ENCODE assay signal across 8 mouse cellular contexts in genomic region chrX:7728922-7729265, GRCm38 (mm10). TPM values are rescaled to one million over a fixed set of nuclear protein-coding genes. Genes with fewer than 3 reads are reported as not detected.
A peak's percentile ranks its signal among the peaks of the same experiment; 100 is the strongest.
DNase-seq lines count a peak whose midpoint lies in the region; ATAC-seq and TF ChIP-seq lines count a peak whose summit lies in the region.

No protein-coding gene starts in this region.

- H3K79me2 ChIP-seq in myocyte (ENCODE audit: control insufficient read depth, insufficient read depth), result no peaks in the 10 kb centered on the region

- H3K4me2 ChIP-seq in embryonic facial prominence, embryonic 11.5 days (ENCODE audit: low read depth, low read length), result peak overlapping the region; percentile 40
- H3K4me2 ChIP-seq in hindbrain, postnatal 0 days (ENCODE audit: low read depth, low read length), result peak overlapping the region; percentile 55
- H3K4me2 ChIP-seq in myocyte (ENCODE audit: low read depth), result peak overlapping the region; percentile 53

- 28% methylated on average over 4 of the region's 4 CpGs for WGBS in embryonic facial prominence, embryonic 11.5 days
- 43% methylated on average over 4 of the region's 4 CpGs for WGBS in hindbrain, postnatal 0 days

- H3K4me1 ChIP-seq in embryonic facial prominence, embryonic 11.5 days (ENCODE audit: control insufficient read depth, insufficient read depth, low read length), result no peaks in the 10 kb centered on the region
- no peaks in the 10 kb centered on the region for H3K4me1 ChIP-seq in hindbrain, postnatal 0 days (ENCODE audit: insufficient read depth, low read length)

- peak overlapping the region; percentile 55 for H3K4me3 ChIP-seq in layer of hippocampus, adult 2 months
- H3K4me3 ChIP-seq in embryonic facial prominence, embryonic 11.5 days (ENCODE audit: low read depth, low read length), result peak overlapping the region; percentile 41
- peak overlapping the region; percentile 42 for H3K4me3 ChIP-seq in hindbrain, postnatal 0 days (ENCODE audit: low read length)
- H3K4me3 ChIP-seq in myocyte, result peak overlapping the region; percentile 33

- no peak for TF ChIP-seq POLR2A in myocyte (IDR thresholded peaks at IDR 0.05; ENCODE audit: insufficient read length, low read depth)

- H3K27me3 ChIP-seq in embryonic facial prominence, embryonic 11.5 days (ENCODE audit: control insufficient read depth, insufficient read depth, low read length), result no peaks in the 10 kb centered on the region
- H3K27me3 ChIP-seq in hindbrain, postnatal 0 days (ENCODE audit: insufficient read depth, low read length), result no peaks in the 10 kb centered on the region
- H3K27me3 ChIP-seq in myocyte (ENCODE audit: control insufficient read depth, insufficient read depth, insufficient read length), result no peaks in the 10 kb centered on the region

- no peaks in the 10 kb centered on the region for H3K36me3 ChIP-seq in embryonic facial prominence, embryonic 11.5 days (replicated peaks; ENCODE audit: control insufficient read depth, insufficient read depth, low read depth, low read length)
- H3K36me3 ChIP-seq in hindbrain, postnatal 0 days (ENCODE audit: insufficient read depth, low read length), result no peaks in the 10 kb centered on the region
- no peaks in the 10 kb centered on the region for H3K36me3 ChIP-seq in myocyte (ENCODE audit: control insufficient read depth, insufficient read depth)

- H3ac ChIP-seq in myocyte (ENCODE audit: control insufficient read depth, insufficient read length), result no peak overlapping the region

- DNase-seq in layer of hippocampus, adult 2 months (ENCODE audit: low spot score in 2 of 2), result no peak
- DNase-seq in layer of hippocampus, adult 11-12 months (ENCODE audit: low spot score), result no peak
- no peak for DNase-seq in embryonic facial prominence, embryonic 11.5 days (ENCODE audit: low spot score)
- no peak for DNase-seq in hindbrain, postnatal 0 days (ENCODE audit: low spot score)
- no peak for DNase-seq in layer of hippocampus, postnatal 36 days
- no peak for DNase-seq in kidney, adult 9 months

- no peak; the same call in 1 of the 2 replicates for ATAC-seq in embryonic facial prominence, embryonic 11.5 days (replicated peaks; ENCODE audit: insufficient number of reproducible peaks, low FRiP score, low TSS enrichment, low read depth)
- no peak; the same call in 1 of the 2 replicates for ATAC-seq in hindbrain, postnatal 0 days
- no peak for ATAC-seq in erythroid progenitor cell, adult 5-6 weeks (replicated peaks; ENCODE audit: low FRiP score, poor library complexity, severe bottlenecking)

- peak overlapping the region; percentile 54 for H3K9ac ChIP-seq in embryonic facial prominence, embryonic 11.5 days (replicated peaks; ENCODE audit: low read length)
- peak overlapping the region; percentile 43 for H3K9ac ChIP-seq in hindbrain, postnatal 0 days (replicated peaks; ENCODE audit: low read length)

- TF ChIP-seq CTCF in layer of hippocampus, adult 2 months (conservative IDR thresholded peaks at IDR 0.05), result no peak
- TF ChIP-seq CTCF in hindbrain, postnatal 0 days (IDR thresholded peaks at IDR 0.05; ENCODE audit: low read depth), result no peak

- H3K9me3 ChIP-seq in embryonic facial prominence, embryonic 11.5 days (replicated peaks; ENCODE audit: control insufficient read depth, low read length), result no peaks in the 10 kb centered on the region
- no peaks in the 10 kb centered on the region for H3K9me3 ChIP-seq in hindbrain, postnatal 0 days (ENCODE audit: low read length)

- H3K27ac ChIP-seq in layer of hippocampus, adult 2 months, result peak overlapping the region; percentile 87
- H3K27ac ChIP-seq in embryonic facial prominence, embryonic 11.5 days (replicated peaks; ENCODE audit: low read depth, low read length), result no peak overlapping the region
- peak overlapping the region; percentile 76 for H3K27ac ChIP-seq in hindbrain, postnatal 0 days

TF ChIP-seq in myocyte, 11 proteins besides CTCF, POLR2A, EP300 and RAD21:
- no peak for TF ChIP-seq MYOG (IDR thresholded peaks at IDR 0.05; ENCODE audit: control insufficient read depth in 1 of 3, insufficient read depth in 1 of 3, insufficient read length in 2 of 3, low read depth in 2 of 3)
- no peak for TF ChIP-seq CEBPB (IDR thresholded peaks at IDR 0.05; ENCODE audit: insufficient read depth, poor library complexity, severe bottlenecking)

RNA-seq across cellular contexts. Expression of gene Praf2, which starts 0.7 kb away (rescaled TPM):
- total RNA-seq in layer of hippocampus, adult 2 months (2021), result 100 to 1,000 TPM in 1 of 2 experiments, 10 to 100 TPM in 1; 91.6 to 102 TPM
- polyA plus RNA-seq in embryonic facial prominence, embryonic 11.5 days (2014; fragmentation: Nextera tagmentation; extraction: Ambion mirVana), result 85.4 and 88.7 TPM in 2 replicates
- total RNA-seq in hindbrain, postnatal 0 days (2014; rRNA removed), result 134 and 137 TPM in 2 replicates
- polyA plus RNA-seq in hindbrain, postnatal 0 days (2015; fragmentation: Nextera tagmentation; extraction: Ambion mirVana), result 129 and 134 TPM in 2 replicates
- 64.4 TPM for polyA plus RNA-seq in myocyte (2012; fragmentation: generic; extraction: Trizol)
- 100 to 1,000 TPM; 101 to 104 TPM for total RNA-seq in layer of hippocampus, postnatal 36 days (2021)
- total RNA-seq in erythroid progenitor cell, adult 5-6 weeks (2015; ENCODE audit: low replicate concordance), result 1.3 and 2.5 TPM in 2 replicates
- 2.1 TPM in 1 of 2 replicates, not detected in the other for total RNA-seq in erythroid progenitor cell, adult 5-6 weeks (2017; ENCODE audit: low replicate concordance)

RNA-seq across cellular contexts. Expression of gene Gm45208, which starts 6.8 kb away (rescaled TPM):
- total RNA-seq in layer of hippocampus, adult 2 months (2021), result not detected
- polyA plus RNA-seq in embryonic facial prominence, embryonic 11.5 days (2014; fragmentation: Nextera tagmentation; extraction: Ambion mirVana), result not detected in 2 replicates
- not detected in 2 replicates for total RNA-seq in hindbrain, postnatal 0 days (2014; rRNA removed)
- 0.66 and 1.2 TPM in 2 replicates for polyA plus RNA-seq in hindbrain, postnatal 0 days (2015; fragmentation: Nextera tagmentation; extraction: Ambion mirVana)
- 0.64 TPM for polyA plus RNA-seq in myocyte (2012; fragmentation: generic; extraction: Trizol)
- total RNA-seq in layer of hippocampus, postnatal 36 days (2021), result under 1 TPM in 1 of 2 experiments, not detected in 1; 0.61 TPM
- total RNA-seq in erythroid progenitor cell, adult 5-6 weeks (2015; ENCODE audit: low replicate concordance), result not detected in 2 replicates
- total RNA-seq in erythroid progenitor cell, adult 5-6 weeks (2017; ENCODE audit: low replicate concordance), result not detected in 2 replicates

RNA-seq across cellular contexts. Expression of gene Wdr45, which starts 14.8 kb away (rescaled TPM):
- total RNA-seq in layer of hippocampus, adult 2 months (2021), result 10 to 100 TPM; 63.9 to 68.2 TPM
- polyA plus RNA-seq in embryonic facial prominence, embryonic 11.5 days (2014; fragmentation: Nextera tagmentation; extraction: Ambion mirVana), result 17.3 and 22.6 TPM in 2 replicates
- total RNA-seq in hindbrain, postnatal 0 days (2014; rRNA removed), result 33.2 and 40.6 TPM in 2 replicates
- 34.0 and 36.4 TPM in 2 replicates for polyA plus RNA-seq in hindbrain, postnatal 0 days (2015; fragmentation: Nextera tagmentation; extraction: Ambion mirVana)
- 38.9 TPM for polyA plus RNA-seq in myocyte (2012; fragmentation: generic; extraction: Trizol)
- total RNA-seq in layer of hippocampus, postnatal 36 days (2021), result 10 to 100 TPM; 56.6 to 65.1 TPM
- total RNA-seq in erythroid progenitor cell, adult 5-6 weeks (2015; ENCODE audit: low replicate concordance), result 42.2 and 59.5 TPM in 2 replicates
- 36.0 and 46.8 TPM in 2 replicates for total RNA-seq in erythroid progenitor cell, adult 5-6 weeks (2017; ENCODE audit: low replicate concordance)

RNA-seq across cellular contexts. Expression of gene Ccdc120, which starts 21.8 kb away (rescaled TPM):
- total RNA-seq in layer of hippocampus, adult 2 months (2021), result 10 to 100 TPM; 14.7 to 20.6 TPM
- polyA plus RNA-seq in embryonic facial prominence, embryonic 11.5 days (2014; fragmentation: Nextera tagmentation; extraction: Ambion mirVana), result 14.5 and 20.2 TPM in 2 replicates
- total RNA-seq in hindbrain, postnatal 0 days (2014; rRNA removed), result 183 and 387 TPM in 2 replicates
- polyA plus RNA-seq in hindbrain, postnatal 0 days (2015; fragmentation: Nextera tagmentation; extraction: Ambion mirVana), result 47.6 and 53.3 TPM in 2 replicates
- 2.4 TPM for polyA plus RNA-seq in myocyte (2012; fragmentation: generic; extraction: Trizol)
- total RNA-seq in layer of hippocampus, postnatal 36 days (2021), result 10 to 100 TPM; 14.3 to 16.0 TPM
- not detected in 2 replicates for total RNA-seq in erythroid progenitor cell, adult 5-6 weeks (2015; ENCODE audit: low replicate concordance)
- total RNA-seq in erythroid progenitor cell, adult 5-6 weeks (2017; ENCODE audit: low replicate concordance), result not detected in 2 replicates

RNA-seq across cellular contexts. Expression of gene Gpkow, which starts 32.0 kb away (rescaled TPM):
- total RNA-seq in layer of hippocampus, adult 2 months (2021), result 10 to 100 TPM; 32.6 to 40.6 TPM
- polyA plus RNA-seq in embryonic facial prominence, embryonic 11.5 days (2014; fragmentation: Nextera tagmentation; extraction: Ambion mirVana), result 42.2 and 44.2 TPM in 2 replicates
- total RNA-seq in hindbrain, postnatal 0 days (2014; rRNA removed), result 11.0 and 12.0 TPM in 2 replicates
- polyA plus RNA-seq in hindbrain, postnatal 0 days (2015; fragmentation: Nextera tagmentation; extraction: Ambion mirVana), result 38.4 and 38.8 TPM in 2 replicates
- 17.1 TPM for polyA plus RNA-seq in myocyte (2012; fragmentation: generic; extraction: Trizol)
- total RNA-seq in layer of hippocampus, postnatal 36 days (2021), result 10 to 100 TPM; 35.0 to 36.2 TPM
- 10.5 and 31.9 TPM in 2 replicates for total RNA-seq in erythroid progenitor cell, adult 5-6 weeks (2015; ENCODE audit: low replicate concordance)
- total RNA-seq in erythroid progenitor cell, adult 5-6 weeks (2017; ENCODE audit: low replicate concordance), result 12.6 and 25.0 TPM in 2 replicates

Comparison
In these comparisons a context has a peak if more than half of its experiments do, and no peak if none do; other contexts are left out.
1. RNA of gene Praf2, which starts 0.7 kb away (total RNA-seq): 134 to 137 TPM in hindbrain, postnatal 0 days, 101 to 104 TPM in layer of hippocampus, postnatal 36 days and 91.6 to 102 TPM in layer of hippocampus, adult 2 months; 1.3 to 2.5 TPM in erythroid progenitor cell, adult 5-6 weeks; every median in the first group is over 10 times any median in the second.
2. Peak in every context shown above with its lines, with median percentiles within 50 percentile points of each other: H3K4me3 ChIP-seq and H3K4me2 ChIP-seq.